Mouse (Mus musculus): Measurements from ENCODE around the gene Nyap2.

The Nyap2 gene

GRCm38 (mm10) chr1:81076831-81077664 lies at the start of gene Nyap2:
Gene Nyap2 (plus strand): TSS chr1:81076950.
- peak; percentile 18 to 29 for DNase-seq (ENCODE audit: low spot score in 2 of 2)

- no peak for DNase-seq (ENCODE audit: low spot score in 2 of 2)
Measured at GRCm38 (mm10) chr1:81042907-81043868, 33.6 kb upstream of the Nyap2 start.

GRCm38 (mm10) chr1:81058340-81058739 lies 18.4 kb upstream of the Nyap2 start:
- DNase-seq (ENCODE audit: low spot score in 2 of 2), result no peak

GRCm38 (mm10) chr1:81058835-81059234 lies 17.9 kb upstream of the Nyap2 start:
- no peak for DNase-seq (ENCODE audit: low spot score in 2 of 2)

GRCm38 (mm10) chr1:81062811-81063210 lies 13.9 kb upstream of the Nyap2 start:
- DNase-seq (ENCODE audit: low spot score in 2 of 2), result no peak

GRCm38 (mm10) chr1:81076259-81076658 lies 491 bp upstream of the Nyap2 start:
- peak; percentile 29 to 35 for DNase-seq (ENCODE audit: low spot score in 2 of 2)

GRCm38 (mm10) chr1:81077665-81078314 lies 1.0 kb downstream of the Nyap2 start:
- DNase-seq (ENCODE audit: low spot score in 2 of 2), result no peak

- DNase-seq (ENCODE audit: low spot score in 2 of 2), result no peak
Measured at GRCm38 (mm10) chr1:81087485-81087884, 10.7 kb downstream of the Nyap2 start.

GRCm38 (mm10) chr1:81090400-81090799 lies 13.7 kb downstream of the Nyap2 start:
- no peak for DNase-seq (ENCODE audit: low spot score in 2 of 2)

GRCm38 (mm10) chr1:81090979-81091378 lies 14.2 kb downstream of the Nyap2 start:
- DNase-seq (ENCODE audit: low spot score in 2 of 2), result no peak

GRCm38 (mm10) chr1:81092056-81092455 lies 15.3 kb downstream of the Nyap2 start:
- DNase-seq (ENCODE audit: low spot score in 2 of 2), result no peak

GRCm38 (mm10) chr1:81092886-81093285 lies 16.1 kb downstream of the Nyap2 start:
- no peak for DNase-seq (ENCODE audit: low spot score in 2 of 2)

- DNase-seq (ENCODE audit: low spot score in 2 of 2), result no peak
Measured at GRCm38 (mm10) chr1:81098950-81099349, 22.2 kb downstream of the Nyap2 start.

- DNase-seq (ENCODE audit: low spot score in 2 of 2), result no peak
Measured at GRCm38 (mm10) chr1:81101749-81102148, 25.0 kb downstream of the Nyap2 start.

GRCm38 (mm10) chr1:81119732-81120131 lies 43.0 kb downstream of the Nyap2 start:
- no peak for DNase-seq (ENCODE audit: low spot score in 2 of 2)

- DNase-seq (ENCODE audit: low spot score in 2 of 2), result no peak
Measured at GRCm38 (mm10) chr1:81132007-81132712, 55.4 kb downstream of the Nyap2 start.

GRCm38 (mm10) chr1:81143855-81144254 lies 67.1 kb downstream of the Nyap2 start:
- no peak for DNase-seq (ENCODE audit: low spot score in 2 of 2)

GRCm38 (mm10) chr1:81145576-81145975 lies 68.8 kb downstream of the Nyap2 start:
- DNase-seq (ENCODE audit: low spot score in 2 of 2), result no peak

- DNase-seq (ENCODE audit: low spot score in 2 of 2), result no peak
Measured at GRCm38 (mm10) chr1:81169245-81169644, 92.5 kb downstream of the Nyap2 start.

GRCm38 (mm10) chr1:81172703-81173102 lies 96.0 kb downstream of the Nyap2 start:
- DNase-seq (ENCODE audit: low spot score in 2 of 2), result no peak

GRCm38 (mm10) chr1:81173303-81173702 lies 96.6 kb downstream of the Nyap2 start:
- no peak for DNase-seq (ENCODE audit: low spot score in 2 of 2)
